8 mouse cellular contexts compared by ENCODE assay signal in the genomic region with DNA sequence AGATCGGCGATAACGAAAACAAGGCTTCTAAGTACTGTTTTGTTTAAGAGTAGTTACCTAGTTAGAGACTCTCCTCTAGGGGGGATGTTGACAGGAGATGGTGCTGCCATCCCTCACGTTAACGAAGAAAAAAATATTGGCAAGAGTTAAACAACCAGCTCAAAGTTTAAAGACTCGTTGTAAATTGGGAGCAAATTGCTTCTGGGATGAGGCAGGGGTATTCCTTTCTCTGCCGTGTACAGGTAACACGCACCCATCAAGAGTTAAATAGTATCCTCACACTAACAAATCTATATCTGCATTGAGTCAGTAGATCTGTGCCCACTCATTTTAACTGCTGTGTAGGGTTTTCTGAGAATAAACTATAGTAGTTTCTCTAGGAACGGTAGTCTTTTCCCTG. TPM values are rescaled to one million over a fixed set of nuclear protein-coding genes. Genes with fewer than 3 reads are reported as not detected.
DNase-seq lines count a peak whose midpoint lies in the region; ATAC-seq and TF ChIP-seq lines count a peak whose summit lies in the region.

No protein-coding gene starts in this region.

- TF ChIP-seq CTCF in cortical plate, adult 2 months (IDR thresholded peaks at IDR 0.05; ENCODE audit: extremely low read depth, insufficient read depth, low read length): no peak

- peak overlapping the region; percentile 97 for H3K4me3 ChIP-seq in kidney, embryonic 16.5 days (ENCODE audit: low read length)
- H3K4me3 ChIP-seq in cortical plate, adult 2 months (ENCODE audit: insufficient read depth, low read length): peak overlapping the region; percentile 87
- H3K4me3 ChIP-seq in hindbrain, embryonic 16.5 days (ENCODE audit: low read length): peak overlapping the region; percentile 87
- peak overlapping the region; percentile 100 for H3K4me3 ChIP-seq in midbrain, embryonic 15.5 days

- no peaks in the 10 kb centered on the region for H3K9me3 ChIP-seq in kidney, embryonic 16.5 days (ENCODE audit: low read length)
- no peaks in the 10 kb centered on the region for H3K9me3 ChIP-seq in hindbrain, embryonic 16.5 days (ENCODE audit: control insufficient read depth, low read length)
- no peaks in the 10 kb centered on the region for H3K9me3 ChIP-seq in midbrain, embryonic 15.5 days

- peaks cover 22% of the 10 kb centered on the region for H3K36me3 ChIP-seq in kidney, embryonic 16.5 days (ENCODE audit: insufficient read depth, low read length)
- peaks cover 12% of the 10 kb centered on the region for H3K36me3 ChIP-seq in hindbrain, embryonic 16.5 days (ENCODE audit: control insufficient read depth, insufficient read depth, low read length)
- peaks cover 29% of the 10 kb centered on the region for H3K36me3 ChIP-seq in midbrain, embryonic 15.5 days (replicated peaks)

- WGBS in kidney, embryonic 16.5 days: 6% methylated on average over 9 of the region's 9 CpGs
- WGBS in hindbrain, embryonic 16.5 days: 9% methylated on average over 9 of the region's 9 CpGs
- 7% methylated on average over 9 of the region's 9 CpGs for WGBS in midbrain, embryonic 15.5 days

- no peak for ATAC-seq in kidney, embryonic 16.5 days (ENCODE audit: low FRiP score, low TSS enrichment)
- ATAC-seq in hindbrain, embryonic 16.5 days: no peak
- ATAC-seq in midbrain, embryonic 15.5 days (replicated peaks): no peak
- no peak for ATAC-seq in activated CD4-positive, CD25-positive, alpha-beta regulatory T cell, adult 4 months

- peaks cover 9% of the 10 kb centered on the region for H3K4me1 ChIP-seq in kidney, embryonic 16.5 days (ENCODE audit: insufficient read depth, low read length)
- no peaks in the 10 kb centered on the region for H3K4me1 ChIP-seq in cortical plate, adult 2 months (ENCODE audit: control insufficient read depth, insufficient read depth, low read length)
- peaks cover 8% of the 10 kb centered on the region for H3K4me1 ChIP-seq in hindbrain, embryonic 16.5 days (ENCODE audit: control insufficient read depth, insufficient read depth, low read depth, low read length)
- peaks cover 12% of the 10 kb centered on the region for H3K4me1 ChIP-seq in midbrain, embryonic 15.5 days

- peak overlapping the region; percentile 96 for H3K9ac ChIP-seq in kidney, embryonic 16.5 days (replicated peaks; ENCODE audit: low read length)
- H3K9ac ChIP-seq in hindbrain, embryonic 16.5 days (ENCODE audit: low read depth, low read length): peak overlapping the region; percentile 93
- peak overlapping the region; percentile 91 for H3K9ac ChIP-seq in midbrain, embryonic 15.5 days

- peak overlapping the region; percentile 96 for H3K27ac ChIP-seq in kidney, embryonic 16.5 days (ENCODE audit: low read length)
- H3K27ac ChIP-seq in cortical plate, adult 2 months (ENCODE audit: insufficient read depth, low read length): no peak overlapping the region
- peak overlapping the region; percentile 91 for H3K27ac ChIP-seq in hindbrain, embryonic 16.5 days (ENCODE audit: low read depth, low read length)
- peak overlapping the region; percentile 96 for H3K27ac ChIP-seq in midbrain, embryonic 15.5 days

- TF ChIP-seq POLR2A in cortical plate, adult 2 months (IDR thresholded peaks at IDR 0.05; ENCODE audit: extremely low read depth, insufficient read depth, low read length): no peak

- DNase-seq in kidney, adult 8-10 months: no peak
- no peak for DNase-seq in right cerebral cortex, postnatal 10 days (ENCODE audit: low spot score in 2 of 2)
- no peak for DNase-seq in layer of hippocampus, adult 11-12 months (ENCODE audit: low spot score)

- peak overlapping the region; percentile 80 for H3K4me2 ChIP-seq in kidney, embryonic 16.5 days (replicated peaks; ENCODE audit: low read depth, low read length)
- peak overlapping the region; percentile 78 for H3K4me2 ChIP-seq in hindbrain, embryonic 16.5 days (ENCODE audit: low read length)
- peak overlapping the region; percentile 89 for H3K4me2 ChIP-seq in midbrain, embryonic 15.5 days

- no peaks in the 10 kb centered on the region for H3K27me3 ChIP-seq in kidney, embryonic 16.5 days (ENCODE audit: insufficient read depth, low read length)
- no peaks in the 10 kb centered on the region for H3K27me3 ChIP-seq in hindbrain, embryonic 16.5 days (replicated peaks; ENCODE audit: control insufficient read depth, insufficient read depth, low read length)
- no peaks in the 10 kb centered on the region for H3K27me3 ChIP-seq in midbrain, embryonic 15.5 days (replicated peaks)

RNA-seq across cellular contexts. Expression of gene Actl6a, which starts 3.3 kb away (rescaled TPM):
- polyA plus RNA-seq in kidney, embryonic 16.5 days (2015; fragmentation: Nextera tagmentation; extraction: Ambion mirVana): 188 and 196 TPM in 2 replicates
- polyA plus RNA-seq in cortical plate, adult 2 months (2012; rRNA removed): 17.7 and 17.9 TPM in 2 replicates
- 55.3 and 59.9 TPM in 2 replicates for polyA plus RNA-seq in hindbrain, embryonic 16.5 days (2015; fragmentation: Nextera tagmentation; extraction: Ambion mirVana)
- 67.7 and 75.9 TPM in 2 replicates for polyA plus RNA-seq in midbrain, embryonic 15.5 days (2015; fragmentation: Nextera tagmentation; extraction: Ambion mirVana)
- 100 to 1,000 TPM in 1 of 2 experiments, 10 to 100 TPM in 1; 89.6 to 104 TPM for polyA plus RNA-seq in activated CD4-positive, CD25-positive, alpha-beta regulatory T cell, adult 4 months (2017; shearing (Covaris generic))

RNA-seq across cellular contexts. Expression of gene Ndufb5, which starts 27.4 kb away (rescaled TPM):
- 325 and 353 TPM in 2 replicates for polyA plus RNA-seq in kidney, embryonic 16.5 days (2015; fragmentation: Nextera tagmentation; extraction: Ambion mirVana)
- polyA plus RNA-seq in cortical plate, adult 2 months (2012; rRNA removed): 321 and 333 TPM in 2 replicates
- 326 and 353 TPM in 2 replicates for polyA plus RNA-seq in hindbrain, embryonic 16.5 days (2015; fragmentation: Nextera tagmentation; extraction: Ambion mirVana)
- 268 and 273 TPM in 2 replicates for polyA plus RNA-seq in midbrain, embryonic 15.5 days (2015; fragmentation: Nextera tagmentation; extraction: Ambion mirVana)
- polyA plus RNA-seq in activated CD4-positive, CD25-positive, alpha-beta regulatory T cell, adult 4 months (2017; shearing (Covaris generic)): 100 to 1,000 TPM; 277 to 281 TPM

RNA-seq across cellular contexts. Expression of gene Mrpl47, which starts 28.0 kb away (rescaled TPM):
- polyA plus RNA-seq in kidney, embryonic 16.5 days (2015; fragmentation: Nextera tagmentation; extraction: Ambion mirVana): 31.9 and 33.3 TPM in 2 replicates
- polyA plus RNA-seq in cortical plate, adult 2 months (2012; rRNA removed): 12.7 and 12.8 TPM in 2 replicates
- 26.6 and 30.5 TPM in 2 replicates for polyA plus RNA-seq in hindbrain, embryonic 16.5 days (2015; fragmentation: Nextera tagmentation; extraction: Ambion mirVana)
- 27.0 and 28.6 TPM in 2 replicates for polyA plus RNA-seq in midbrain, embryonic 15.5 days (2015; fragmentation: Nextera tagmentation; extraction: Ambion mirVana)
- polyA plus RNA-seq in activated CD4-positive, CD25-positive, alpha-beta regulatory T cell, adult 4 months (2017; shearing (Covaris generic)): 10 to 100 TPM; 14.0 to 28.8 TPM
